Mouse (Mus musculus) kidney, adult 2 months (tissue): Measurements from ENCODE around the gene Toe1. TPM values are rescaled to one million over a fixed set of nuclear protein-coding genes. Genes with fewer than 3 reads are reported as not detected.

ENCODE experiments used
- DNase-seq: peaks from one replicate; pipeline ENCODE4 v3.0.0; 2021
- H3K27ac ChIP-seq: fragments of 200-500 bp; 2 replicates; pipeline ENCODE4 v1.5.1; 2012; ENCODE audit warnings: low read depth, low read length, control low read depth, inconsistent platforms; ENCODE audit not compliant: insufficient read depth
- H3K27me3 ChIP-seq: fragments of 200-500 bp; replicated peaks from 2 replicates; pipeline ENCODE4 v1.6.1; 2012; ENCODE audit warnings: mild to moderate bottlenecking, moderate library complexity, low read length, inconsistent platforms; ENCODE audit not compliant: control insufficient read depth, insufficient read depth
- H3K36me3 ChIP-seq: fragments of 200-500 bp; 2 replicates; pipeline ENCODE4 v1.6.1; 2012; ENCODE audit warnings: mild to moderate bottlenecking, moderate library complexity, low read length, inconsistent platforms; ENCODE audit not compliant: control insufficient read depth, insufficient read depth
- H3K4me1 ChIP-seq: fragments of 200-500 bp; 2 replicates; pipeline ENCODE4 v1.6.1; 2011; ENCODE audit warnings: low read length; ENCODE audit not compliant: control insufficient read depth, insufficient read depth
- H3K4me3 ChIP-seq: fragments of 200-500 bp; 2 replicates; pipeline ENCODE4 v1.5.1; 2011; ENCODE audit warnings: mild to moderate bottlenecking, low read depth, low read length, control low read depth; ENCODE audit not compliant: insufficient read depth
- CTCF ChIP-seq: fragments of 200-500 bp; conservative IDR thresholded peaks from 2 replicates; pipeline ENCODE4 v1.5.1; 2011; ENCODE audit warnings: low read depth, mild to moderate bottlenecking, control low read depth, low read length, moderate library complexity, mixed read lengths; ENCODE audit not compliant: insufficient read depth, insufficient read length
- POLR2A ChIP-seq: fragments of 200-500 bp; IDR thresholded peaks from one replicate; pipeline ENCODE4 v1.6.1; 2011; ENCODE audit warnings: low read depth, low read length, control low read depth
- WGBS: fragments of 180-500 bp; shearing (Covaris S2); methylation state at CpG from one replicate; pipeline ENCODE4 v1.1.7; 2018; 5-methylcytosine and 5-hydroxymethylcytosine counted together
- polyA plus RNA-seq: library from polyadenylated mRNA; depleted of rRNA; stranded (reverse); fragments of >200 nt; gene quantifications from 2 replicates; pipeline ENCODE4 v1.2.3, GENCODE M21; 2012

Gene Toe1
- polyA plus RNA-seq, 1 experiment: 19.6 TPM

- Histone ChIP-seq H3K4me3 (no peak overlapping the region), H3K27ac (no peak overlapping the region), H3K4me1 (peaks cover 5% of the 10 kb centered on the region; the same call in 1 of the 2 replicates), H3K27me3 (no peaks in the 10 kb centered on the region), H3K36me3 (no peaks in the 10 kb centered on the region)
- no peak for TF ChIP-seq CTCF
- TF ChIP-seq POLR2A: no peak
- 82% methylated on average over 8 of the region's 8 CpGs for whole genome bisulfite sequencing
- DNase-seq: no peak
Observed at GRCm38 (mm10) chr4:116792453-116792852, 15.0 kb downstream of the Toe1 start.

- WGBS: 13% methylated on average over 3 of the region's 3 CpGs
- DNase-seq: peak; percentile 89
Observed at GRCm38 (mm10) chr4:116788956-116789355, 18.5 kb downstream of the Toe1 start.

GRCm38 (mm10) chr4:116787985-116788760 lies 19.3 kb downstream of the Toe1 start:
- H3K4me1 ChIP-seq: no peaks in the 10 kb centered on the region
- H3K27ac ChIP-seq: no peak overlapping the region
- H3K4me3 ChIP-seq: no peak overlapping the region
- no peak for DNase-seq
- H3K36me3 ChIP-seq: no peaks in the 10 kb centered on the region
- no peak for TF ChIP-seq CTCF
- TF ChIP-seq POLR2A: no peak
- 54% methylated on average over 7 of the region's 7 CpGs for WGBS
- no peaks in the 10 kb centered on the region for H3K27me3 ChIP-seq

More at GRCm38 (mm10) chr4:116788956-116789355, 18.5 kb downstream of the Toe1 start:
- Histone ChIP-seq H3K4me3 (no peak overlapping the region), H3K27me3 (no peaks in the 10 kb centered on the region), H3K27ac (peak overlapping the region; percentile 31; the same call in 1 of the 2 replicates), H3K4me1 (no peaks in the 10 kb centered on the region), H3K36me3 (no peaks in the 10 kb centered on the region)
- TF ChIP-seq POLR2A: no peak
- TF ChIP-seq CTCF: peak; percentile 67

- TF ChIP-seq POLR2A (no peak), CTCF (peak; percentile 18; the same call in 1 of the 2 replicates)
- no peaks in the 10 kb centered on the region for H3K27me3 ChIP-seq
- no peaks in the 10 kb centered on the region for H3K4me1 ChIP-seq
- H3K4me3 ChIP-seq: no peak overlapping the region
- 100% methylated on average over 1 of the region's 1 CpGs for WGBS
- H3K36me3 ChIP-seq: no peaks in the 10 kb centered on the region
- H3K27ac ChIP-seq: no peak overlapping the region
- no peak for DNase-seq
Observed at GRCm38 (mm10) chr4:116786587-116786986, 20.9 kb downstream of the Toe1 start.

GRCm38 (mm10) chr4:116782171-116782570 lies 25.3 kb downstream of the Toe1 start:
- H3K27me3 ChIP-seq: no peaks in the 10 kb centered on the region
- TF ChIP-seq CTCF (no peak), POLR2A (no peak)
- H3K4me3 ChIP-seq: no peak overlapping the region
- no peaks in the 10 kb centered on the region for H3K36me3 ChIP-seq
- 64% methylated on average over 8 of the region's 8 CpGs for WGBS
- H3K27ac ChIP-seq: no peak overlapping the region
- DNase-seq: no peak
- H3K4me1 ChIP-seq: no peaks in the 10 kb centered on the region

GRCm38 (mm10) chr4:116781366-116781765 lies 26.1 kb downstream of the Toe1 start:
- H3K27me3 ChIP-seq: no peaks in the 10 kb centered on the region
- no peak overlapping the region for H3K27ac ChIP-seq
- no peak for TF ChIP-seq CTCF
- no peak for TF ChIP-seq POLR2A
- H3K36me3 ChIP-seq: no peaks in the 10 kb centered on the region
- H3K4me1 ChIP-seq: no peaks in the 10 kb centered on the region
- no peak for DNase-seq
- no peak overlapping the region for H3K4me3 ChIP-seq
- WGBS: 59% methylated on average over 2 of the region's 2 CpGs

GRCm38 (mm10) chr4:116780541-116780940 lies 26.9 kb downstream of the Toe1 start:
- Histone ChIP-seq H3K4me3 (no peak overlapping the region), H3K27ac (no peak overlapping the region), H3K27me3 (no peaks in the 10 kb centered on the region), H3K36me3 (no peaks in the 10 kb centered on the region), H3K4me1 (no peaks in the 10 kb centered on the region)
- no peak for DNase-seq
- TF ChIP-seq POLR2A (no peak), CTCF (no peak)
- 60% methylated on average over 2 of the region's 2 CpGs for WGBS
